Mouse (Mus musculus): ENCODE data around the gene Slc1a4. TPM values are rescaled to one million over a fixed set of nuclear protein-coding genes. Genes with fewer than 3 reads are reported as not detected.

Gene Slc1a4
- polyA plus RNA-seq, 1 experiment, result 18.6 TPM

DNA sequence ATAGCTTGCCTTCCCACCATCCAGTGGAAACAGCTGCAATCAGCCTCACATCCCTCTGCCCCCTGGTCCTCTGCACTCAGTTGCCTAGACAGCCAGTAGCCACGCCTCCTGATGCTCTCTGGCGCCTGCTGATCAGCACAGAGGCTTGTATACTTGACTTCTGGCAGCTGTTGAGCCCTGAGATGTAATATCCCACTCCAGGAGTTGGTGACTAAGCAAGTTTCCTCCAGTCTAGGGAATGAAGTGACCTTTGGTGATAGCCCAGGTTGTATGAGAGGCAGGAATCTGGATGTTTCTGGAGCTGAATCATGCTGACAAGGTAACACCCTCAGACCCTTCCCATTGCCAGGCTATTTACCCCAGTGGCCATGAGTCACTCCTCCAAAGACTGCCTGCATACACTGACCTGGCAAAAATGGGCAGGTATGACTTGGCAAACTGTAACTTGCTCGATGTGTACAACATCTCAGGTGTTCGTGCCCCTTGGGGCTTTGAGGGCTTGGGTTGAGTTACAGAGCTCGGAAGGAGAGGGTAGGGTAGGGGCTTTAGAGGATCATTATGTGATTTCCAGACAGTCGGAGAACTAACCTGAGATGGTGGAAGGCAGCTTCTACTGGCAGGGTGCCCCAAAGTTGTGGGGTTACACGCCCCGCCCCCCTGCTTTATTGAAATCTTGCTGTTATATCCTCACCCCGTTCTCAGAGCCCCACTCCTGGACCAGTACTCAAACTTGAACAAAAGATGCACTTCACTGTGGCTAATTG lies 25.4 kb upstream of the Slc1a4 start:
- Histone ChIP-seq H3K27ac (ENCODE audit: insufficient read depth, low read length) (no peak overlapping the region), H3K27me3 (ENCODE audit: control insufficient read depth, insufficient read depth, low read length) (no peaks in the 10 kb centered on the region), H3K4me1 (ENCODE audit: control insufficient read depth, insufficient read depth, low read length) (no peaks in the 10 kb centered on the region), H3K4me3 (replicated peaks; ENCODE audit: insufficient read depth, low read depth, low read length) (no peak overlapping the region)
- no peak for DNase-seq
- TF ChIP-seq CTCF (IDR thresholded peaks at IDR 0.05; ENCODE audit: borderline replicate concordance, insufficient read depth, low read depth, low read length) (no peak), POLR2A (IDR thresholded peaks at IDR 0.05; ENCODE audit: borderline replicate concordance, insufficient read depth, low read length) (no peak)
- 65% methylated on average over 9 of the region's 9 CpGs for WGBS

DNA sequence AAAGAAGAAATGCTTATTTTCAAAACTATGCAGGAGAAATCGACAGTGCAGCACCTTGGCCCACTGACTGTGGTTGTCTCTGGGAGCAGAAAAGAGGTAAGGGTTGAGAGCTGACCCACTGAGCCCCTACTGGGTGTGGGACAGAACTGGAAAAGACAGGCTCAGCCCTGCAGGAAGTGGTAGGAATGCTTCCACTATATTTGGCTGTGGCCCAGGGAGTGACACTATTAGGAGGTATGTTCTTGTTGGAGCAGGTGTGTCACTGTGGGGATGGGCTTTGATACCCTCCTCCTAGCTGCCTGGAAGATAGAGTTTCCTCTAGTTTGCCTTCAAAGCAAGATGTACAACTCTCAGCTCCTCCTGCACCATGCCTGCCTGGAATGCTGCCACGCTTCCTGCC lies 16.0 kb upstream of the Slc1a4 start:
- no peak for TF ChIP-seq CTCF (IDR thresholded peaks at IDR 0.05; ENCODE audit: borderline replicate concordance, insufficient read depth, low read depth, low read length)
- no peak for TF ChIP-seq POLR2A (IDR thresholded peaks at IDR 0.05; ENCODE audit: borderline replicate concordance, insufficient read depth, low read length)
- DNase-seq, result peak in 1 of 2 experiments; percentile 15
- 86% methylated on average over 2 of the region's 2 CpGs for WGBS
- H3K4me3 ChIP-seq (replicated peaks; ENCODE audit: insufficient read depth, low read depth, low read length), result no peak overlapping the region
- no peak overlapping the region for H3K27ac ChIP-seq (ENCODE audit: insufficient read depth, low read length)
- peaks cover 8% of the 10 kb centered on the region; the same call in 1 of the 2 replicates for H3K4me1 ChIP-seq (ENCODE audit: control insufficient read depth, insufficient read depth, low read length)
- H3K27me3 ChIP-seq (ENCODE audit: control insufficient read depth, insufficient read depth, low read length), result no peaks in the 10 kb centered on the region

DNA sequence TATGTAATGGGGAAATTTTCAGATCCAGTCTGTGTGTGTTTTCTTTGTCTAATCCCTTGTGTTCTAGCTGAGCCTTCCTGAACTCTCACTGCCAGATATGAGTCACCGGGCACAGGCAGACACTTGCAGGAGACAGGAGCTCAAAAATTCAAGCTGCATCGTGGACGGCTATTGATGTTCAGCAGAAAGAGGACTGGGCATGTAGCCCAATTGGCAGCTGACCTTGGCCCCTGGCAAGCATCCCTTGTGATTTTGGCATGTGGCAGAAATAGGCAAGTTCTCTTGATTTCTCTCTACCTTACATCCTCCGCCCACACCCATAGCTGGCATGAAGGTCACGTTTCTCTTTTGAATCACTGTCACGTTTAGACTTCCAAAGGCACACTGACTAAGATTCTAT lies 15.0 kb upstream of the Slc1a4 start:
- 8% methylated on average over 6 of the region's 6 CpGs for WGBS
- Histone ChIP-seq H3K4me3 (replicated peaks; ENCODE audit: insufficient read depth, low read depth, low read length) (no peak overlapping the region), H3K27me3 (ENCODE audit: control insufficient read depth, insufficient read depth, low read length) (no peaks in the 10 kb centered on the region), H3K4me1 (ENCODE audit: control insufficient read depth, insufficient read depth, low read length) (peaks cover 8% of the 10 kb centered on the region; the same call in 1 of the 2 replicates), H3K27ac (ENCODE audit: insufficient read depth, low read length) (no peak overlapping the region)
- DNase-seq, result peak; percentile 94
- no peak for TF ChIP-seq CTCF (IDR thresholded peaks at IDR 0.05; ENCODE audit: borderline replicate concordance, insufficient read depth, low read depth, low read length)
- no peak for TF ChIP-seq POLR2A (IDR thresholded peaks at IDR 0.05; ENCODE audit: borderline replicate concordance, insufficient read depth, low read length)

DNA sequence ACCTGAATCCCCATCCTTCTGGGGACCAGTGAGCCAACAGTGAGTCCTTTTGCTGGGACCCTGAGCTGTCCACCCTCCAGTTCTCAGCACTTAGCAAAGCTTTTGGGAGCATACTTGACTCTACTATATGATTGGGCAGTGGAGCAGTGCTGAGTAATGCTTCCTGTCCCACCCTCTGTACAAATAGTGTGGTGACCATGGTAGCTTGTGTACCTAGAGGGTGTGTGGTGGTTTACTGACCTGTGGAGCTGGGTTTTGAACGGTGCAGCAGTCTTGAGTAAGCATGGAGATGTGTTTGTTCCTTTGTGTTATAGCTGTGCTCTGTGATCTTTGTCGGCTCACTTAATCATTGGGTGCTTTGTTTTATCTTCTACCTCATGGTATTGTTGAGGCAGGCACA lies 13.9 kb upstream of the Slc1a4 start:
- 94% methylated on average over 2 of the region's 2 CpGs for WGBS
- H3K4me3 ChIP-seq (replicated peaks; ENCODE audit: insufficient read depth, low read depth, low read length), result no peak overlapping the region
- peaks cover 8% of the 10 kb centered on the region; the same call in 1 of the 2 replicates for H3K4me1 ChIP-seq (ENCODE audit: control insufficient read depth, insufficient read depth, low read length)
- TF ChIP-seq POLR2A (IDR thresholded peaks at IDR 0.05; ENCODE audit: borderline replicate concordance, insufficient read depth, low read length), result no peak
- no peak for TF ChIP-seq CTCF (IDR thresholded peaks at IDR 0.05; ENCODE audit: borderline replicate concordance, insufficient read depth, low read depth, low read length)
- no peaks in the 10 kb centered on the region for H3K27me3 ChIP-seq (ENCODE audit: control insufficient read depth, insufficient read depth, low read length)
- no peak overlapping the region for H3K27ac ChIP-seq (ENCODE audit: insufficient read depth, low read length)
- no peak for DNase-seq

DNA sequence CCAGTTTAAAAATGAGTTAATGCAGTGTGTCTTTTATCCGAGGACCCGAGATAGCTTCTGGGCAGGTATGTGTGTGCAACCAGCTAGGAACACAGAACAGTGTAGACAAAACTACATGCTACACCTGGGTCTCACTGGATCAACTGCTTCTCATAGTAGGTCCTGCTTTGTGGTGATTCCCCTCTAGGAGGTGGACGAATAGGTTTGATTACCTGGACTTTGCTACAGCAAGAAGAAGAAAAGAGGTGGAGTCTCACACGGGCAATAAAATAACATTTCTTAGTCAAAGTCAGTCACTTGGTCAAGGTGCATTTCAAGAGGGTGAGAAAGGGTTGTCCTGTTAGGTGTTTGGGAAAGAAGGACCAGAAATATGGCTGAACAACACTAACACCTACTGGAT lies 11.4 kb upstream of the Slc1a4 start:
- no peak for TF ChIP-seq POLR2A (IDR thresholded peaks at IDR 0.05; ENCODE audit: borderline replicate concordance, insufficient read depth, low read length)
- no peak for TF ChIP-seq CTCF (IDR thresholded peaks at IDR 0.05; ENCODE audit: borderline replicate concordance, insufficient read depth, low read depth, low read length)
- no peak overlapping the region for H3K4me3 ChIP-seq (replicated peaks; ENCODE audit: insufficient read depth, low read depth, low read length)
- H3K27ac ChIP-seq (ENCODE audit: insufficient read depth, low read length), result no peak overlapping the region
- no peak for DNase-seq
- no peaks in the 10 kb centered on the region for H3K27me3 ChIP-seq (ENCODE audit: control insufficient read depth, insufficient read depth, low read length)
- peaks cover 8% of the 10 kb centered on the region; the same call in 1 of the 2 replicates for H3K4me1 ChIP-seq (ENCODE audit: control insufficient read depth, insufficient read depth, low read length)
- WGBS, result 93% methylated on average over 4 of the region's 4 CpGs

DNA sequence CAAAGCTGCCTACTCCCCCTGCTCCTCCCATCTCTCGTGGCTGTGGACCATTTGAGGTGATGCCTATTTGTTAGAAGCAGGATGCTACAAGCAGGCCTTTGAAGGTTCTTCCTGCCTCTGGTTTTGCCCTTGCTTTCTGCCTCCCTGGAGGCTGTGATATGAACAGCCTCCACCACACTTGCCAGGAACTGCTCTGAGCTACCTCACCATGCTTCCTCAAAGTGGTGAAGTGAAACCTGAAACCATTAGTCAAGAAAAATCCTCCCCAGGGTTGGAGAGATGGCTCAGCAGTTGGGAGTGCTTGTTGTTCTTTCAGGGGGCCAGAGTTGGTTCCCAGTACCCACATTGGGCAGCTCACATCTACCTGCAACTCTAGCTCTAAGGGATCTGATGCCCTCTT lies 9.1 kb upstream of the Slc1a4 start:
- no peak overlapping the region for H3K27ac ChIP-seq (ENCODE audit: insufficient read depth, low read length)
- no peak for TF ChIP-seq CTCF (IDR thresholded peaks at IDR 0.05; ENCODE audit: borderline replicate concordance, insufficient read depth, low read depth, low read length)
- TF ChIP-seq POLR2A (IDR thresholded peaks at IDR 0.05; ENCODE audit: borderline replicate concordance, insufficient read depth, low read length), result no peak
- H3K4me3 ChIP-seq (replicated peaks; ENCODE audit: insufficient read depth, low read depth, low read length), result no peak overlapping the region
- H3K27me3 ChIP-seq (ENCODE audit: control insufficient read depth, insufficient read depth, low read length), result no peaks in the 10 kb centered on the region
- 73% methylated on average over 1 of the region's 1 CpGs for WGBS
- H3K4me1 ChIP-seq (ENCODE audit: control insufficient read depth, insufficient read depth, low read length), result peaks cover 3% of the 10 kb centered on the region; the same call in 1 of the 2 replicates
- DNase-seq, result no peak

DNA sequence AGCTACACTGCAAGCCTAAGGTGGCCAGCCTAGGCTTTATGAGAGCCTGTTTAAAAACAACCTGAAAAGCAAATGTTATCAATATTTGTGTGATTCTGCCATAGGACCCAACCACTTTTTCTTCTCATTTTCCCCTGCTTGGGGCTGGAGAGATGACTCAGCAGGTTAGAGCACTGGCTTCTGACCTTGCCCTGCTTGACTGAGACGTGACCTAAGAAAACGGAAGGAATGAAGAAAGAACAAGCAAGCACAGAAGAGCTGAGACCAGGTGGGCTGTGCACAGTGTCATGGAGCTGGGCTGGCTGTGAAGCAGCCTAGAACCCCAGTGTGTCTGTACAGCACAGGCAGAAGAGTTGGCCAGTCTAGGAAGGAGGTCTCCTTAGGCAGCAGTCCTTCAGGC lies 6.2 kb upstream of the Slc1a4 start:
- no peak for TF ChIP-seq CTCF (IDR thresholded peaks at IDR 0.05; ENCODE audit: borderline replicate concordance, insufficient read depth, low read depth, low read length)
- TF ChIP-seq POLR2A (IDR thresholded peaks at IDR 0.05; ENCODE audit: borderline replicate concordance, insufficient read depth, low read length), result no peak
- no peak for DNase-seq
- Histone ChIP-seq H3K27ac (ENCODE audit: insufficient read depth, low read length) (no peak overlapping the region), H3K4me1 (ENCODE audit: control insufficient read depth, insufficient read depth, low read length) (no peaks in the 10 kb centered on the region), H3K4me3 (replicated peaks; ENCODE audit: insufficient read depth, low read depth, low read length) (no peak overlapping the region), H3K27me3 (ENCODE audit: control insufficient read depth, insufficient read depth, low read length) (no peaks in the 10 kb centered on the region)
- WGBS, result 88% methylated on average over 2 of the region's 2 CpGs

DNA sequence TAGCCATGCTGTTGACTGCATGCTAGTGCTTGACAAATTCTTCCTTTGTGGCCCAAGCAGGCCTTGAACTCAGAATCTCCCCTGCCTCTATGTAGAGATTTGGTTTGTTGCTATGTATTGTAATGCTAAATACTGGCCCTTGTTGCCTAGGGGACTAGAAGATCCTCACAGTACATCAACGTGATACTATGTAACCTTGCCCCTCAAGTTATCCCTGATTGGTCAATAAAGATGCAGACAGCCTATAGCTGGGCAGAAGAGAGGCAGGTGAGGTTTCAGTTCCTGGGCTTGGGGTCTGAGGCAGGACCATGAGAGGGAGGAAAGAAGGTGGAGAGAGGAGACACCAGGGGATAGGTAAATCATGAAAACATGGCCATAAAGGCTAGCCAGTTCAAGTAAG lies 1.8 kb upstream of the Slc1a4 start:
- Histone ChIP-seq H3K27me3 (ENCODE audit: control insufficient read depth, insufficient read depth, low read length) (no peaks in the 10 kb centered on the region), H3K4me3 (replicated peaks; ENCODE audit: insufficient read depth, low read depth, low read length) (no peak overlapping the region), H3K27ac (ENCODE audit: insufficient read depth, low read length) (no peak overlapping the region), H3K4me1 (ENCODE audit: control insufficient read depth, insufficient read depth, low read length) (no peaks in the 10 kb centered on the region)
- no peak for DNase-seq
- no peak for TF ChIP-seq POLR2A (IDR thresholded peaks at IDR 0.05; ENCODE audit: borderline replicate concordance, insufficient read depth, low read length)
- TF ChIP-seq CTCF (IDR thresholded peaks at IDR 0.05; ENCODE audit: borderline replicate concordance, insufficient read depth, low read depth, low read length), result no peak
- WGBS, result 61% methylated on average over 1 of the region's 1 CpGs
